Mouse (Mus musculus) ES-E14 (cell line): ENCODE results near the gene Cd300a. TPM values are rescaled to one million over a fixed set of nuclear protein-coding genes. Genes with fewer than 3 reads are reported as not detected.

ENCODE experiments used
- DNase-seq: peaks from one replicate; pipeline ENCODE4 v3.0.0-alpha.2; 2013; ENCODE audit warnings: low read depth, low spot score
- H3K27ac ChIP-seq: 2 replicates; pipeline ENCODE4 v1.5.1; 2012; ENCODE audit warnings: low read depth, mild to moderate bottlenecking, low read length, moderate library complexity, mixed read lengths; ENCODE audit not compliant: poor library complexity, insufficient read depth, severe bottlenecking
- H3K36me3 ChIP-seq: 2 replicates; pipeline ENCODE4 v1.6.1; 2012; ENCODE audit warnings: mild to moderate bottlenecking, low read length, moderate library complexity, mixed read lengths; ENCODE audit not compliant: control insufficient read depth, poor library complexity, insufficient read depth, severe bottlenecking
- H3K4me1 ChIP-seq, 2 experiments: fragments of 150-350 bp in 1 of 2; sonication (generic) in 1 of 2; 2 replicates each; pipeline ENCODE4 v1.6.1; 2012; ENCODE audit warnings: low read length in 2 of 2, mild to moderate bottlenecking in 1 of 2, mixed read lengths in 1 of 2; ENCODE audit not compliant: control insufficient read depth in 2 of 2, insufficient read depth in 2 of 2, poor library complexity in 1 of 2
- H3K4me3 ChIP-seq, 2 experiments: fragments of 150-350 bp in 1 of 2; sonication (generic) in 1 of 2; 2 replicates each; pipeline ENCODE4 v1.5.1; 2012; ENCODE audit warnings: low read length in 2 of 2, low read depth in 1 of 2, mild to moderate bottlenecking in 1 of 2, mixed read lengths in 1 of 2; ENCODE audit not compliant: insufficient read depth in 1 of 2, poor library complexity in 1 of 2, severe bottlenecking in 1 of 2
- H3K9ac ChIP-seq: 2 replicates; pipeline ENCODE4 v1.6.1; 2012; ENCODE audit warnings: low read depth, mild to moderate bottlenecking, low read length, mixed read lengths; ENCODE audit not compliant: poor library complexity, insufficient read depth, severe bottlenecking
- H3K9me3 ChIP-seq: fragments of 150-350 bp; sonication (generic); 2 replicates; pipeline ENCODE4 v1.6.1; 2012; ENCODE audit warnings: low read depth, mild to moderate bottlenecking, low read length; ENCODE audit not compliant: control insufficient read depth, insufficient read depth
- CHD2 ChIP-seq: IDR thresholded peaks from 2 replicates; pipeline ENCODE4 v1.6.1; 2014; ENCODE audit warnings: mild to moderate bottlenecking, low read depth, low read length, inconsistent platforms
- HCFC1 ChIP-seq: IDR thresholded peaks from 2 replicates; pipeline ENCODE4 v1.6.1; 2012; ENCODE audit warnings: low read length, inconsistent platforms, borderline replicate concordance; ENCODE audit not compliant: insufficient read depth
- MAFK ChIP-seq: IDR thresholded peaks from 2 replicates; pipeline ENCODE4 v1.6.1; 2014; ENCODE audit warnings: mild to moderate bottlenecking, low read depth, low read length, inconsistent platforms; ENCODE audit not compliant: insufficient read depth
- ZC3H11A ChIP-seq: IDR thresholded peaks from 2 replicates; pipeline ENCODE4 v1.6.1; 2012; ENCODE audit warnings: low read depth, mild to moderate bottlenecking, inconsistent platforms, low read length, borderline replicate concordance
- ZNF384 ChIP-seq: IDR thresholded peaks from 2 replicates; pipeline ENCODE4 v1.6.1; 2012; ENCODE audit warnings: low read depth, low read length, inconsistent platforms
- in situ Hi-C, 2 experiments: fragments of 600-800 bp; cut with MboI; formaldehyde crosslinking; loops; one replicate each; pipeline ENCODE4 v1.15.1; 2025; ENCODE audit warnings: low sequenced_read_pairs in 2 of 2, inconsistent platforms in 1 of 2; ENCODE audit not compliant: unreplicated experiment in 2 of 2
- total RNA-seq: library from RNA; depleted of rRNA; stranded (reverse); fragments of 300-350 nt; gene quantifications from 2 replicates; pipeline ENCODE4 v1.2.3, GENCODE M21; 2012

Cd300a gene
- total RNA-seq, 1 experiment, result 0.22 TPM

GRCm38 (mm10) chr11:114865999-114866398 lies 23.8 kb upstream of the Cd300a start:
- no peak overlapping the region for H3K9ac ChIP-seq
- TF ChIP-seq ZNF384 (no peak), CHD2 (no peak), ZC3H11A (no peak), MAFK (no peak), HCFC1 (no peak)
- in situ Hi-C loops, result no loop called here
- no peaks in the 10 kb centered on the region for H3K9me3 ChIP-seq
- peaks cover 21% of the 10 kb centered on the region; the same call in 1 of the 2 replicates for H3K36me3 ChIP-seq
- H3K4me1 ChIP-seq, result peaks cover 0 to 11% of the 10 kb centered on the region in 2 experiments; a peak in 1 of 4 replicates
- no peak for DNase-seq
- H3K4me3 ChIP-seq, result no peak overlapping the region
- H3K27ac ChIP-seq, result no peak overlapping the region

DNA sequence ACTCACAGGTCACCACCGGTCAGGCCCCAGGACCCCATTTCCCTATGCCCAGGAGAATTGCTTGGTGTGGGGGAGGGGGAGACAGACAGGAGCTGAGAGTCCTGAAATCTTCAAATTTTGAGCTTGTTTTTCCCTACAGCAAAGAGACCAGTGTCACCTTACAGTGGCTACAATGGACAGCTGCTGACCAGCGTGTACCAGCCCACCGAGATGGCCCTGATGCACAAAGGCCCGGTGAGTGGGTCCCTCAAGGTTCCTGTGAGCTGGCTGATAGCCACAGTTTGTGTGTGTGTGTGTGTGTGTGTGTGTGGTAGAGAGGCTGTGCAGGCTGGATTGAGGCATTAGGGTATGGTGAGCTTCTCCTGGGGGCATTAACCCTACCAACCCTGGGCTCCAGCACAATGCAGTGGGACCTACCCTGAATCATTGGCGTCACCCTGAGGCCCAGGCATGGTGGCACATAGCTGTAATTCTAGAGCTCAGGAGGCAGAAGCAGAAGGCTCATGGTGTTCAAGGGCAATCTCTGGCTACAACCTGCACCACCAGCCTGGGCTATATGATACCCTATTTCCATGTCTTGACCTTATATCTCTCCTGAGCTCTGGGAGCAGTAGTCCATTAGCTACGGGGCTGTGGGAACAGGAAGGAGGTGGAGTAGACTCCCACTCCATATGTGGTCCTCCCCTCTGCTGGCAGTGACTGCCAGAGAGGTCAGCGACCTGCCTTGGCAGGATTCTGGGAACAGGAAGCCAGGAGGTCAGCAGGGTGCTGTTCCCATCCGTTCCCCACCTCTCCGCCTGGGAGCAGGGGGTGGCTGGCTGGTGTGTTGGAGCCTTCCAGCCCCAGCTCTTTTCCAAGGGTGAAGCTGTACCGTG lies 23.1 kb upstream of the Cd300a start:
- H3K4me3 ChIP-seq, result no peak overlapping the region
- H3K27ac ChIP-seq, result no peak overlapping the region
- no peak for TF ChIP-seq CHD2
- TF ChIP-seq ZC3H11A, result no peak
- TF ChIP-seq ZNF384, result no peak
- TF ChIP-seq HCFC1, result no peak
- no peak for TF ChIP-seq MAFK
- no peak overlapping the region for H3K9ac ChIP-seq
- in situ Hi-C loops, result no loop called here
- no peak for DNase-seq
- H3K36me3 ChIP-seq, result peaks cover 21% of the 10 kb centered on the region; the same call in 1 of the 2 replicates
- H3K9me3 ChIP-seq, result no peaks in the 10 kb centered on the region
- peaks cover 0 to 13% of the 10 kb centered on the region in 2 experiments; a peak in 1 of 4 replicates for H3K4me1 ChIP-seq

GRCm38 (mm10) chr11:114867361-114868235 lies 22.2 kb upstream of the Cd300a start:
- Histone ChIP-seq H3K4me1 (peaks cover 3 to 15% of the 10 kb centered on the region in 2 experiments; a peak in 1 of 4 replicates), H3K27ac (no peak overlapping the region), H3K4me3 (no peak overlapping the region), H3K9me3 (no peaks in the 10 kb centered on the region), H3K36me3 (peaks cover 21% of the 10 kb centered on the region; the same call in 1 of the 2 replicates), H3K9ac (no peak overlapping the region)
- TF ChIP-seq HCFC1 (no peak), MAFK (peak; percentile 69)
- in situ Hi-C loops, result no loop called here
- DNase-seq, result no peak

DNA sequence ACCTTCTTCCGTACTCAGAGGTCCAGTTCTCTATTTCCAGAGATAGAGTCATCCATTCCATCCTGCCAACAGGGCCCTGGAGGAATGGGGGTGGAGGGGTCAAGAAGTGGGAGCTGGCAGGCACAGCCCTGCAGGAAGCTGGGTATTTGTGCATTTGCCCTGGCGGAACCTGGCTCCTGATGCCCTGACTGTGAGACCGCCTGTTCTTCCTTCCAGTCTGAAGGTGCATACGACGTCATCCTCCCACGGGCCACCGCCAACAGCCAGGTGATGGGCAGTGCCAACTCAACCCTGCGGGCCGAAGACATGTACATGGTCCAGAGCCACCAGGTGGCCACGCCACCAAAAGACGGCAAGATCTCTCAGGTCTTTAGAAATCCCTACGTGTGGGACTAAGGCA lies 21.6 kb upstream of the Cd300a start:
- no peak for DNase-seq
- no peak overlapping the region for H3K9ac ChIP-seq
- no peak for TF ChIP-seq MAFK
- no peak for TF ChIP-seq ZNF384
- TF ChIP-seq ZC3H11A, result no peak
- no peak for TF ChIP-seq CHD2
- TF ChIP-seq HCFC1, result no peak
- peaks cover 3 to 22% of the 10 kb centered on the region in 2 experiments; a peak in 2 of 4 replicates for H3K4me1 ChIP-seq
- no peak overlapping the region for H3K4me3 ChIP-seq
- no peaks in the 10 kb centered on the region for H3K9me3 ChIP-seq
- in situ Hi-C loops, result no loop called here
- peaks cover 21% of the 10 kb centered on the region; the same call in 1 of the 2 replicates for H3K36me3 ChIP-seq
- no peak overlapping the region for H3K27ac ChIP-seq
